8 mouse cellular contexts compared by ENCODE assay signal in genomic region chr14:55098067-55098466, GRCm38 (mm10). TPM values are rescaled to one million over a fixed set of nuclear protein-coding genes. Genes with fewer than 3 reads are reported as not detected.
A peak's percentile ranks its signal among the peaks of the same experiment; 100 is the strongest.
DNase-seq lines count a peak whose midpoint lies in the region; ATAC-seq and TF ChIP-seq lines count a peak whose summit lies in the region.

No protein-coding gene starts in this region.

- peak; percentile 62 for TF ChIP-seq CTCF in cortical plate, adult 2 months (IDR thresholded peaks at IDR 0.05; ENCODE audit: extremely low read depth, insufficient read depth, low read length)
- TF ChIP-seq CTCF in kidney, adult 2 months (conservative IDR thresholded peaks at IDR 0.05; ENCODE audit: insufficient read depth, insufficient read length, low read depth, low read length), result peak; percentile 70

- no peak for ATAC-seq in intestine, embryonic 15.5 days
- ATAC-seq in intestine, embryonic 16.5 days, result no peak
- no peak for ATAC-seq in midbrain, embryonic 12.5 days (ENCODE audit: low FRiP score, low read depth)

- H3K36me3 ChIP-seq in intestine, embryonic 15.5 days, result peaks cover 5% of the 10 kb centered on the region; the same call in 1 of the 2 replicates
- peaks cover 20% of the 10 kb centered on the region for H3K36me3 ChIP-seq in intestine, embryonic 16.5 days (ENCODE audit: control insufficient read depth, insufficient read depth, low read length)
- H3K36me3 ChIP-seq in kidney, adult 2 months (ENCODE audit: control insufficient read depth, insufficient read depth, low read length), result no peaks in the 10 kb centered on the region
- peaks cover 8% of the 10 kb centered on the region; the same call in 1 of the 2 replicates for H3K36me3 ChIP-seq in midbrain, embryonic 12.5 days

- H3K27me3 ChIP-seq in intestine, embryonic 15.5 days (replicated peaks), result no peaks in the 10 kb centered on the region
- no peaks in the 10 kb centered on the region for H3K27me3 ChIP-seq in intestine, embryonic 16.5 days (replicated peaks; ENCODE audit: control insufficient read depth, insufficient read depth, low read length)
- no peaks in the 10 kb centered on the region for H3K27me3 ChIP-seq in kidney, adult 2 months (replicated peaks; ENCODE audit: control insufficient read depth, insufficient read depth, low read length)
- H3K27me3 ChIP-seq in midbrain, embryonic 12.5 days, result peaks cover 4% of the 10 kb centered on the region

- H3K27ac ChIP-seq in intestine, embryonic 15.5 days, result 0 out of 2 replicates have a peak overlapping the region, but pooled peaks have one; percentile 18
- H3K27ac ChIP-seq in intestine, embryonic 16.5 days (ENCODE audit: low read length), result no peak overlapping the region
- H3K27ac ChIP-seq in cortical plate, adult 2 months (ENCODE audit: insufficient read depth, low read length), result no peak overlapping the region
- H3K27ac ChIP-seq in kidney, adult 2 months (ENCODE audit: insufficient read depth, low read depth, low read length), result 0 out of 2 replicates have a peak overlapping the region, but pooled peaks have one; percentile 14
- peak overlapping the region; percentile 21; the same call in 1 of the 2 replicates for H3K27ac ChIP-seq in midbrain, embryonic 12.5 days (replicated peaks)

- no peak overlapping the region for H3K9ac ChIP-seq in intestine, embryonic 15.5 days
- no peak overlapping the region for H3K9ac ChIP-seq in intestine, embryonic 16.5 days (ENCODE audit: low read depth, low read length)
- H3K9ac ChIP-seq in midbrain, embryonic 12.5 days (replicated peaks), result no peak overlapping the region

- no peak overlapping the region for H3K4me2 ChIP-seq in intestine, embryonic 15.5 days (replicated peaks)
- no peak overlapping the region for H3K4me2 ChIP-seq in intestine, embryonic 16.5 days (ENCODE audit: low read depth, low read length)
- H3K4me2 ChIP-seq in midbrain, embryonic 12.5 days (replicated peaks), result no peak overlapping the region

- WGBS in intestine, embryonic 15.5 days, result 63% methylated on average over 4 of the region's 4 CpGs
- 66% methylated on average over 4 of the region's 4 CpGs for WGBS in intestine, embryonic 16.5 days
- WGBS in kidney, adult 2 months, result 40% methylated on average over 4 of the region's 4 CpGs
- WGBS in midbrain, embryonic 12.5 days, result 68% methylated on average over 4 of the region's 4 CpGs

- no peak overlapping the region for H3K4me3 ChIP-seq in intestine, embryonic 15.5 days (replicated peaks)
- no peak overlapping the region for H3K4me3 ChIP-seq in intestine, embryonic 16.5 days (ENCODE audit: low read length)
- H3K4me3 ChIP-seq in cortical plate, adult 2 months (ENCODE audit: insufficient read depth, low read length), result no peak overlapping the region
- H3K4me3 ChIP-seq in kidney, adult 2 months (ENCODE audit: insufficient read depth, low read depth, low read length), result no peak overlapping the region
- no peak overlapping the region for H3K4me3 ChIP-seq in midbrain, embryonic 12.5 days

- DNase-seq in ES-CJ7 (ENCODE audit: low read depth, low spot score), result peak; percentile 82
- DNase-seq in kidney, adult 2 months, result peak; percentile 67
- DNase-seq in left cerebral cortex, adult 11 months (ENCODE audit: low spot score), result no peak
- DNase-seq in adrenal gland, adult 2 months, result no peak

- H3K9me3 ChIP-seq in intestine, embryonic 15.5 days, result no peaks in the 10 kb centered on the region
- H3K9me3 ChIP-seq in intestine, embryonic 16.5 days (ENCODE audit: control insufficient read depth, low read length), result no peaks in the 10 kb centered on the region
- no peaks in the 10 kb centered on the region for H3K9me3 ChIP-seq in midbrain, embryonic 12.5 days

- H3K4me1 ChIP-seq in intestine, embryonic 15.5 days (replicated peaks), result peaks cover 13% of the 10 kb centered on the region; the same call in 1 of the 2 replicates
- H3K4me1 ChIP-seq in intestine, embryonic 16.5 days (ENCODE audit: control insufficient read depth, insufficient read depth, low read length), result peaks cover 21% of the 10 kb centered on the region
- H3K4me1 ChIP-seq in cortical plate, adult 2 months (ENCODE audit: control insufficient read depth, insufficient read depth, low read length), result peaks cover 6% of the 10 kb centered on the region
- peaks cover 7% of the 10 kb centered on the region; the same call in 1 of the 2 replicates for H3K4me1 ChIP-seq in kidney, adult 2 months (ENCODE audit: control insufficient read depth, insufficient read depth, low read length)
- H3K4me1 ChIP-seq in midbrain, embryonic 12.5 days, result peaks cover 32% of the 10 kb centered on the region

- TF ChIP-seq POLR2A in cortical plate, adult 2 months (IDR thresholded peaks at IDR 0.05; ENCODE audit: extremely low read depth, insufficient read depth, low read length), result no peak
- TF ChIP-seq POLR2A in kidney, adult 2 months (IDR thresholded peaks at IDR 0.05; ENCODE audit: low read depth, low read length), result no peak

RNA-seq across cellular contexts. Expression of gene Thtpa, which starts 3.5 kb away (rescaled TPM):
- polyA plus RNA-seq in intestine, embryonic 15.5 days (2015; fragmentation: Nextera tagmentation; extraction: Ambion mirVana), result 19.0 and 19.4 TPM in 2 replicates
- 17.9 and 20.7 TPM in 2 replicates for polyA plus RNA-seq in intestine, embryonic 16.5 days (2015; fragmentation: Nextera tagmentation; extraction: Ambion mirVana)
- polyA plus RNA-seq in cortical plate, adult 2 months (2012; rRNA removed), result 13.8 and 14.5 TPM in 2 replicates
- 12.1 and 13.8 TPM in 2 replicates for polyA plus RNA-seq in kidney, adult 2 months (2012; rRNA removed)
- 26.6 and 27.3 TPM in 2 replicates for polyA plus RNA-seq in midbrain, embryonic 12.5 days (2016; fragmentation: Nextera tagmentation; extraction: Ambion mirVana)
- total RNA-seq in adrenal gland, adult 2 months (2021), result 10 to 100 TPM; 11.6 to 21.6 TPM
- 6.0 and 6.7 TPM in 2 replicates for polyA plus RNA-seq in adrenal gland, adult 2 months (2012; rRNA removed)

RNA-seq across cellular contexts. Expression of gene Zfhx2, which starts 5.9 kb away (rescaled TPM):
- polyA plus RNA-seq in intestine, embryonic 15.5 days (2015; fragmentation: Nextera tagmentation; extraction: Ambion mirVana), result 3.8 and 4.4 TPM in 2 replicates
- 2.7 and 3.0 TPM in 2 replicates for polyA plus RNA-seq in intestine, embryonic 16.5 days (2015; fragmentation: Nextera tagmentation; extraction: Ambion mirVana)
- 13.0 and 13.1 TPM in 2 replicates for polyA plus RNA-seq in cortical plate, adult 2 months (2012; rRNA removed)
- 2.1 TPM in 2 replicates for polyA plus RNA-seq in kidney, adult 2 months (2012; rRNA removed)
- 26.2 and 30.2 TPM in 2 replicates for polyA plus RNA-seq in midbrain, embryonic 12.5 days (2016; fragmentation: Nextera tagmentation; extraction: Ambion mirVana)
- total RNA-seq in adrenal gland, adult 2 months (2021), result 1 to 10 TPM; 6.3 to 7.3 TPM
- 3.0 and 4.2 TPM in 2 replicates for polyA plus RNA-seq in adrenal gland, adult 2 months (2012; rRNA removed)

RNA-seq across cellular contexts. Expression of gene Ap1g2, which starts 8.3 kb away (rescaled TPM):
- 71.9 and 73.9 TPM in 2 replicates for polyA plus RNA-seq in intestine, embryonic 15.5 days (2015; fragmentation: Nextera tagmentation; extraction: Ambion mirVana)
- polyA plus RNA-seq in intestine, embryonic 16.5 days (2015; fragmentation: Nextera tagmentation; extraction: Ambion mirVana), result 106 and 120 TPM in 2 replicates
- polyA plus RNA-seq in cortical plate, adult 2 months (2012; rRNA removed), result 14.7 and 15.4 TPM in 2 replicates
- polyA plus RNA-seq in kidney, adult 2 months (2012; rRNA removed), result 28.2 and 29.6 TPM in 2 replicates
- 8.2 and 10.9 TPM in 2 replicates for polyA plus RNA-seq in midbrain, embryonic 12.5 days (2016; fragmentation: Nextera tagmentation; extraction: Ambion mirVana)
- total RNA-seq in adrenal gland, adult 2 months (2021), result 10 to 100 TPM; 21.9 to 24.8 TPM
- 27.3 and 30.3 TPM in 2 replicates for polyA plus RNA-seq in adrenal gland, adult 2 months (2012; rRNA removed)

RNA-seq across cellular contexts. Expression of gene Jph4, which starts 18.7 kb away (rescaled TPM):
- 1.6 and 1.7 TPM in 2 replicates for polyA plus RNA-seq in intestine, embryonic 15.5 days (2015; fragmentation: Nextera tagmentation; extraction: Ambion mirVana)
- 0.82 and 1.2 TPM in 2 replicates for polyA plus RNA-seq in intestine, embryonic 16.5 days (2015; fragmentation: Nextera tagmentation; extraction: Ambion mirVana)
- polyA plus RNA-seq in cortical plate, adult 2 months (2012; rRNA removed), result 244 and 247 TPM in 2 replicates
- 0.19 and 0.25 TPM in 2 replicates for polyA plus RNA-seq in kidney, adult 2 months (2012; rRNA removed)
- 7.2 and 9.9 TPM in 2 replicates for polyA plus RNA-seq in midbrain, embryonic 12.5 days (2016; fragmentation: Nextera tagmentation; extraction: Ambion mirVana)
- total RNA-seq in adrenal gland, adult 2 months (2021), result 1 to 10 TPM; 2.5 to 3.0 TPM
- polyA plus RNA-seq in adrenal gland, adult 2 months (2012; rRNA removed), result 4.0 and 6.8 TPM in 2 replicates

Comparison
In these comparisons a context has a peak if more than half of its experiments do, and no peak if none do; other contexts are left out.
1. H3K27ac ChIP-seq: peak in intestine, embryonic 15.5 days (single experiment), kidney, adult 2 months (single experiment) and midbrain, embryonic 12.5 days (single experiment); none in intestine, embryonic 16.5 days (single experiment) and cortical plate, adult 2 months (single experiment).
2. DNase-seq: peak in ES-CJ7 (single experiment) and kidney, adult 2 months (single experiment); none in left cerebral cortex, adult 11 months (single experiment) and adrenal gland, adult 2 months (single experiment).